Mouse (Mus musculus): ENCODE data around the gene Mfsd4b5. TPM values are rescaled to one million over a fixed set of nuclear protein-coding genes. Genes with fewer than 3 reads are reported as not detected.
"Not testable (repeated sequence)": the region's sequence is repeated elsewhere in the genome, so short reads cannot be mapped to it uniquely, and the experiment has no call there.

The Mfsd4b5 gene
- total RNA-seq, 4 experiments from 2014 or later: 0.25 to 0.44 (median 0.27) TPM; not detected in 1

- DNase-seq (ENCODE audit: low spot score in 2 of 2): no peak
Observed at GRCm38 (mm10) chr10:39967512-39967911, 18.9 kb downstream of the Mfsd4b5 start.

- DNase-seq (ENCODE audit: low spot score in 2 of 2): no peak
Observed at GRCm38 (mm10) chr10:39961906-39962305, 24.5 kb downstream of the Mfsd4b5 start.

GRCm38 (mm10) chr10:39960441-39960822 lies 26.0 kb downstream of the Mfsd4b5 start:
- DNase-seq (ENCODE audit: low spot score in 2 of 2): no peak

GRCm38 (mm10) chr10:39959761-39960440 lies 26.5 kb downstream of the Mfsd4b5 start, which contains the start of gene Mfsd4b3:
Mfsd4b3 (minus strand) TSS chr10:39960153.
- peak; percentile 80 to 88 for DNase-seq (ENCODE audit: low spot score in 2 of 2)

GRCm38 (mm10) chr10:39958266-39958665 lies 28.2 kb downstream of the Mfsd4b5 start:
- no peak for DNase-seq (ENCODE audit: low spot score in 2 of 2)

- no peak for DNase-seq (ENCODE audit: low spot score in 2 of 2)
Observed at GRCm38 (mm10) chr10:39956340-39956878, 30.0 kb downstream of the Mfsd4b5 start.

- no peak for DNase-seq (ENCODE audit: low spot score in 2 of 2)
Observed at GRCm38 (mm10) chr10:39955163-39955562, 31.3 kb downstream of the Mfsd4b5 start.

GRCm38 (mm10) chr10:39949377-39949954 lies 37.0 kb downstream of the Mfsd4b5 start:
- DNase-seq (ENCODE audit: low spot score in 2 of 2): no peak

GRCm38 (mm10) chr10:39947195-39947594 lies 39.3 kb downstream of the Mfsd4b5 start:
- not testable (repeated sequence) for DNase-seq (ENCODE audit: low spot score in 2 of 2)

GRCm38 (mm10) chr10:39936553-39936952 lies 49.9 kb downstream of the Mfsd4b5 start:
- no peak for DNase-seq (ENCODE audit: low spot score in 2 of 2)

GRCm38 (mm10) chr10:39926616-39927139 lies 59.8 kb downstream of the Mfsd4b5 start, which contains the start of gene Mfsd4b2:
Mfsd4b2 (minus strand) TSS chr10:39926923.
- DNase-seq (ENCODE audit: low spot score in 2 of 2): no peak

- not testable (repeated sequence) for DNase-seq (ENCODE audit: low spot score in 2 of 2)
Observed at GRCm38 (mm10) chr10:39924556-39924955, 61.9 kb downstream of the Mfsd4b5 start.

GRCm38 (mm10) chr10:39912616-39913015 lies 73.8 kb downstream of the Mfsd4b5 start:
- no peak for DNase-seq (ENCODE audit: low spot score in 2 of 2)

GRCm38 (mm10) chr10:39908768-39909441 lies 77.5 kb downstream of the Mfsd4b5 start:
- no peak for DNase-seq (ENCODE audit: low spot score in 2 of 2)

Other genes with a start within 250 kb of the Mfsd4b5 start
- 10 to 100 TPM in 1 of 4 experiments, 1 to 10 TPM in 3; 8.7 to 10.0 (median 9.0) TPM for gene Mfsd4b4, start 87.4 kb downstream of the Mfsd4b5 start, total RNA-seq (2022)
- under 1 TPM; 0.28 to 0.61 (median 0.36) TPM for gene Mfsd4b2, start 59.7 kb downstream of the Mfsd4b5 start, total RNA-seq (2022)
- under 1 TPM in 2 of 4 experiments, not detected in 2; 0.21 to 0.46 TPM for gene Mfsd4b3, start 26.5 kb downstream of the Mfsd4b5 start, total RNA-seq (2022)
- gene Mfsd4b1, start 38.6 kb upstream of the Mfsd4b5 start, total RNA-seq (2022): 1 to 10 TPM in 1 of 4 experiments, under 1 TPM in 3; 0.53 to 1.3 (median 0.79) TPM
- gene Slc16a10, start 155.6 kb upstream of the Mfsd4b5 start, total RNA-seq (2022): 1 to 10 TPM; 2.9 to 4.5 (median 3.6) TPM